Mouse (Mus musculus): ENCODE results near the gene Mak. TPM values are rescaled to one million over a fixed set of nuclear protein-coding genes. Genes with fewer than 3 reads are reported as not detected.
"Not testable (repeated sequence)": the region's sequence is repeated elsewhere in the genome, so short reads cannot be mapped to it uniquely, and the experiment has no call there.

The Mak gene
- total RNA-seq, 2 experiments from 2014 or later, result 2.9 to 3.0 TPM

DNA sequence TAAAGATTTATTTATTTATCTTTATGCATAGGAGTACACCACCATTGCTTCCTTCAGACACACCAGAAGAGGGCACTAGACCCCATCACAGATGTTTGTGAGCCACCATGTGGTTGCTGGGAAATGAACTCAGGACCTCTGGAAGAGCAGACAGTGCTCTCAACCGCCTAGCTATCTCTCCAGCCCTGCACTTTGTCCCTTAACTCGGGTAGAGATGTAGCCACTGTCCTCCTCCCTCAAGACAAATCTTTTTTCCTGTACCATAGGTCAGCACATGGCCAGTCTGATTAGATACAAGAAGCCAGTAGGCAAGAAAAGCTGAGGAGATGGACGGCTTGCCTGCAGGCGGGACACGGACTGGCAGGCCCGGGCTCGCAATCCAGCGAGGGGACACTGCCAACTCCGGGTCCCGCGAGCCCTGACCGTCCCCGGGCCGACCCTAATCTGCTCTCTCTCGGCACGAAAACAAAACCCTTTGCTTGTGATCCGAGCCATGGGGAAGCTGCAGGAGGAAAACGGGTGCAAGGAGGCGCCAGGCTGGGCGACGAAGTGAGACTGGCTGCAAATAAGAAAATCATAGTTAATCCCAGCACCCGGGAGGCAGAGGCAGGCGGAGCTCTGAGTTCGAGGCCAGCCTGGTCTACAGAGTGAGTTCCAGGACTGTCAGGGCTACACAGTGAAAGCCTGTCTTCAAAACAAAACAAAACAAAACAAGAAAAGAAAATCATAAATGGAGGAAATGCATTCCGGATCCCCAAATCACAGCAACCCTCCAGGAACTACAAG, 79.2 kb downstream of the Mak start:
- peak in 1 of 2 experiments; percentile 11 for DNase-seq (ENCODE audit: low spot score in 2 of 2)

DNA sequence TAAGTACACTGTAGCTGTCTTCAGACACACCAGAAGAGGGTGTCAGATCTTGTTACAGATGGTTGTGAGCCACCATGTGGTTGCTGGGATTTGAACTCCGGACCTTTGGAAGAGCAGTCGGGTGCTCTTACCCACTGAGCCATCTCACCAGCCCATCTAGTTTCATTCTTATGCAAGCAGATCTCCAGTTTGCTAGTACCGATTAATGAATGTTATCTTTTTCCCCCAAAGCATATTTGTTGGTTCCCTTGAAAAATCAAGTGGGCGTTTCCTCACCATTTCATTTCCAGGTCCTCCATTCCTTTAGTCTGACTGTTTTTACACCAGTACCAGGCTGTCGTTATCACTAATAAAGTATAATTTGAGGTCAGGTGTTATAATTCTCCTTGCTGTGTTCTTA, 81.0 kb downstream of the Mak start:
- DNase-seq (ENCODE audit: low spot score in 2 of 2), result not testable (repeated sequence)

DNA sequence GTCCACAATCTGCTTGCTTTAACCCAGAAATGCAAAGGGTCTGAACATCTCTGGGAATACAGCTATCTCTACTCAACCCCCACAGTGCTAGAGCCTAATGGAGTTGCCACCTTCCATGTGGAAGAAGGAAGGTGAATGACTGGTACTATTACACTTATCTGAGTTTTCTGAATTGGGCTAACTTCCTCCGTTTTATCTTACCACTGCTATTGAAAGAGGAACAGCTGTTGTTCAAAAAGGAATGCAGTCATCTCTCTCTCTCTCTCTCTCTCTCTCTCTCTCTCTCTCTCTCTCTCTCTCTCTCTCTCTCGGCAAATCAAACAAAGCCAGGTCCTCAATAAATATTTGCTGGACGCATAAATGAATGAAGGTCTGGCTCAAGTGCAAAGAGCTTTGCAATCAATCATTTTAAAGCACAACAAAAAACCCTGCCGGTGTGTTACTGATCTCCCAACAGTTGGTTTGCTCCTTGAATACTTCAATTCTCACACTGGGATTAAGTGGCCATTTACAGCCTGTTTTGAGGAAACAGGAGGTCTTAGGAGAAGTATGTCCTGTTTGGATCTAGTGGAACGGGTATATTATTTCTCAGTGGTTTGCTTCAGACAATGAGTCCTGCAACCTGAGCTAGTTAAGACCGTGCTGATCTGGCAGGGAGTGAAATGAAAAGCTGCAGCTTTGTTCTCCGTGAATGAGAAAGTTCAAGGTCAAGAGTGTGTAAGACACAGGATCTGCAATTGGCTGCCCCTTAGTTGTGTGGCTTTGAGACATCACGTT, 84.8 kb downstream of the Mak start:
- no peak for DNase-seq (ENCODE audit: low spot score in 2 of 2)

DNA sequence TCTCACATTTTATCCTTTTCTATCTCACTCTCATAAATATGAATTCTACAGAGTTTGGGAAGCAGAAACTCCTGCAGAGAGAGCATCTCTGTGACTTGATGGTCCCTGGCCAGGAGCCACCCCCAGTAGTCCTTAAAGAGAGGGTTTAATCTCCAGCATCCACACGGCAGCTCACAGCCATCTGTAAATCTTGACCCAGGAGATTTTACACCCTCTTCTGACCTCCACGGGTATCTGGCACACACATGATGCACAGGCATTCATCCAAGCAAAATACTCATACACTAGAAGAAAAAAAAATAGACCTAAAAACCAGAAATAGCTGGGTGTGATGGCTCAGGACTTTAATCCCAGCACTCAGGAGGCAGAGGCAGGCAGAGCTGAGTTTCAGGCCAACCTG, 91.1 kb downstream of the Mak start:
- DNase-seq (ENCODE audit: low spot score in 2 of 2), result no peak

DNA sequence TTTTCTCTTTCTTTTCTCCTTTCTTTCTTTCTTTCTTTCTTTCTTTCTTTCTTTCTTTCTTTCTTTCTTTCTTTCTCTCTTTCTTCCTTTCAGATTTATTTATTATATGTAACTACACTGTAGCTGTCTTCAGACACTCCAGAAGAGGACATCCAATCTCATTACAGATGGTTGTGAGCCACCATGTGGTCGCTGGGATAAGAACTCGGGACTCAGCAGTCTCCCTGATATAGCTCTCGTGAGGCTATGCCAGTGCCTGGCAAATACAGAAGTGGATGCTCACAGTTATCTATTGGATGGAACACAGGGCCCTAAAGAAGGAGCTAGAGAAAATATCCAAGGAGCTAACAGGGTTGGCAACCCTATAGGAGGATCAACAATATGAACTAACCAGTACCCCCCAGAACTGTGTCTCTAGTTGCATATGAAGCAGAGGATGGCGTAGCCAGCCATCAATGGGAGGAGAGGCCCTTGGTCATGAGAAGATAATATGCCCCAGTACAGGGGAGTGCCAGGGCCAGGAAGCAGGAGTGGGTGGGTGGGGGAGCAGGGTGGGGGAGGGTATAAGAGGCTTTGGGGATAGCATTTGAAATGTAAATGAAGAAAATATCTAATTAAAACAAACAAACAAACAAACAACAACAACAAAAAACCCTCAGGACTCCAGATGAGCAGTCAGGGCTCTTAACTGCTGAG, 91.8 kb downstream of the Mak start:
- DNase-seq (ENCODE audit: low spot score in 2 of 2), result not testable (repeated sequence)

DNA sequence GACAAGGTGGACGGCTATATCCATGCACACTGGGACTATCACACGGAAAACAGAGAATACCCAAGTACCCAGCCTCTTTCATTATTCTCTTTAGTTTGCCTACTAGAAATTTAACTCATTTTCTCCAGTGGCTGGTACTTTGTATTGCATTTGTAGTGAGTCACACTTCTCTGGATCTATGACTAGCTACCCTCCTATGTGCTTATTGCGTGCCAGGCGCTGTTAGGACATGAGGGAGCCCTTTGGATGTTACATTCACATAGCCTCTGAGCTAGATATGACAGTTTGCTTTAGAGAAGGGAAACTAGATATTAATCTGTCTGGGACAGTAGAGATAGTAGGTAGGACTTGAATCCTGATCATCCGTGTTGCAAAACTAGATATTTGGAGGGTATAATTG, 93.4 kb downstream of the Mak start:
- DNase-seq (ENCODE audit: low spot score in 2 of 2), result no peak

DNA sequence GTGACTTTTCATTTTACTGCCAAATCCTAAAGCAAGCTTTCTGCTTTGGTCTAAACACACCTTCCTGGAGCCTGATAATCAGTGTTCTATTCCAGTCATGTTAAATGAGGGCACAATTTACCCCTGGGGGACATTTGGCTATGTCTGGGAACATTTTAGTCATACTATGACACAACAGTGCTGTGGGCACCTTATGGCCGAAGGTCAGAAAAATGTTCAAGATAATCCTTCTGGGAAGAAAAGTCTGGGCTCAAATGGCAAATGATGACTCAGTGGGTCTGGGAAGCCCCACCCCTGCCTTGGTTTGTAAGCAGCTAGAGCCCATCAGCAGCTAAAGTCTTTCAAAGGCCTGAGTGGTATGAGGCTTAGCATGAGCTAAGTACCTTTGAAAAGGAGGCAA, 96.7 kb downstream of the Mak start:
- DNase-seq (ENCODE audit: low spot score in 2 of 2), result no peak

DNA sequence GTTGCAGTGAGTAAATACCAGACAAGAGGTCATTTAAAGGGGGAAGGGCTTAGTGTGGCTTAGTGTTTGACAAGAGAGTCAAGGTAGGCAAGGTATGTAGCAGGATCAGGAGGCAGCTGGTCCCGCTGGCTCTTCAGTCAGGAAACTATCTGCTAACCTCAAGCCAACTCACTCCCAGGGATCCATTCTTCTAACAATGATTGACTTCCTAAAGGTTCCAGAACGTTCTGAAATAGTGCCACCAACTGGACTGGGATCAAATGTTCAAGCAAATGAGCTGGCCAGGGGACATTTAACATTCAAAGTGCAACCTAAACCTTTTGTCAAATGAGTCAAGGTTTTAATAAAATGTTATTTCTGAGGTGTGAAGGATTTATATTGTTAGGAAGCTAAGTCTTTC, 100.2 kb downstream of the Mak start:
- DNase-seq (ENCODE audit: low spot score in 2 of 2), result no peak

DNA sequence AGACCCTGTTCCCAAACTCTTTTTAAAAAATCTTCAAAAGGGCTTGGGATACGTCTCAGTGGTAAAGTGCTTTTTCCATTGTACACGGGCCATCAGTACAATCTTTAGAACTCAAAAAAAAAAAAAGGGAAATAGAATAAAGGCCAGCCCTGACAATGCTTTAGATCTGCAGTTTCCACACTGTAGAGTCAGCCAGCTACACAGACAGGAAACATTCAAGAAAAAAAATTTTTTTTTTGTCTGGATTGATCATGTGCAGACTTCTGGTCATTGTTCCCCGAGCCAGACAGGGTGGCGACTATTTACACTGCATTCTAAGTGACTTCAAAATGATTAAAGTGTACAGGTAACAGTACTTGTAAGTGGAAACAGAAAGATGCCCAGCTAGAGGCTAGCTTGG, 100.9 kb downstream of the Mak start:
- DNase-seq (ENCODE audit: low spot score in 2 of 2), result no peak

DNA sequence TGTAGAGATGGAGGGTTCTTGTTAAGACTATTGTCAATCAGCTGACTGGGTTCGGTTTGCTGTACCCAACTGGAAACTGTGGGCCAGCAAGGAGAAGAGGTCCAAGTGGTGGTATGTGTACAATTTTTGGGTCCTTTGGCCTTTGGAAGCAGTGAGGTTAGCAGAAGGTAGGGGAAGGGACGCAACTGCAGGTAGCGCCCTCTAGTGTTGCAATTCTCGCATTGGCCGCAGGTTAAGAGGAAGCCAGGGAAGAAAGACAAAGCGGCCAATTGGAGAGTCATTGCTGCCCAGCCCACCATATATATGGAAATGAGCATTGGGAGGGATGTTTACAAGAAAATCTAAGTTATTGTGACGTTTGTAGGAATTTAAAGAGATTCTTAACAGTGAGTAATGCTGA, 101.9 kb downstream of the Mak start:
- DNase-seq (ENCODE audit: low spot score in 2 of 2), result peak; percentile 34 to 60

Other genes with a start within 250 kb of the Mak start
- gene Gcnt2, start 220.0 kb downstream of the Mak start, total RNA-seq (2021), result 10 to 100 TPM; 21.5 to 26.9 TPM
- gene Pak1ip1, start 78.7 kb downstream of the Mak start, total RNA-seq (2021), result 10 to 100 TPM; 40.1 to 41.5 TPM
- gene Tmem14c, start 63.4 kb downstream of the Mak start, total RNA-seq (2021), result 10 to 100 TPM; 52.6 to 58.6 TPM
- gene Gcm2, start 31.3 kb upstream of the Mak start, total RNA-seq (2021), result not detected
- under 1 TPM in 1 of 2 experiments, not detected in 1; 0.28 TPM for gene Sycp2l, start 34.6 kb upstream of the Mak start, total RNA-seq (2021)
- 10 to 100 TPM; 14.6 to 15.3 TPM for gene Elovl2, start 140.7 kb upstream of the Mak start, total RNA-seq (2021)
- 100 to 1,000 TPM; 176 to 180 TPM for gene Smim13, start 170.1 kb upstream of the Mak start, total RNA-seq (2021)
- not detected for gene Gm17364, start 194.3 kb upstream of the Mak start, total RNA-seq (2021)

Data from left cerebral cortex, adult 18-20 months (tissue).